Mouse (Mus musculus): ENCODE data around the gene Zmym6.

- peak; percentile 51 for TF ChIP-seq CTCF (IDR thresholded peaks at IDR 0.05; ENCODE audit: low read depth)
- no peak for TF ChIP-seq EP300 (IDR thresholded peaks at IDR 0.05; ENCODE audit: low read depth)
Measured at GRCm38 (mm10) chr4:127054522-127055198, 22.5 kb upstream of the Zmym6 start.

Measured in liver, postnatal 0 days (tissue).